Mouse (Mus musculus) T-helper 1 cell (primary cell): ENCODE results near the gene Pxdn.

Experiments
- in situ Hi-C: fragments of 300-600 bp; cut with MboI, MseI; formaldehyde crosslinking; loops from one replicate; pipeline ENCODE4 v1.15.1; 2025; ENCODE audit warnings: high pct_unique_total_duplicates

Pxdn gene

DNA sequence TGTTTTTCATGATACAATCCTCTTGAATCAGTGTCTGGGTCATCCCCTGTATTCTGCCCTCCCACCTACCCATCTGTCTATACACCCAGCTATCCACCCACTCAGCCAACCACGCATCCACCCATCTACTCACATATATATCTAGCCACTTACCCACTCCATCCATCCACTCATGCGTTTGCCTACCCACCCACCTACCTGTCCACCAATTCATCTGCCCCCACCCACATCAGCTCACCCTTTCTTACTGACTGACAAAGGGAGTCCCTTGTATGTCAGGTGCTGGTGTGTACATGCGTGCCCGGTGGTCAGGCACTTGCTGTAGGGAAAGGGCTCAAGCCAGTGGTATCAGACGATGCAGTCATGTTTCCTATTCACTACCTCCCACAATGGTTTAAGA lies 14.1 kb downstream of the Pxdn start:
- in situ Hi-C loops, result no loop called here

- in situ Hi-C loops, result no loop called here
These were observed 14.7 kb downstream of the Pxdn start for GRCm38 (mm10) chr12:29952102-29952501.

GRCm38 (mm10) chr12:29953999-29954398 lies 16.6 kb downstream of the Pxdn start:
- in situ Hi-C loops, result no loop called here

DNA sequence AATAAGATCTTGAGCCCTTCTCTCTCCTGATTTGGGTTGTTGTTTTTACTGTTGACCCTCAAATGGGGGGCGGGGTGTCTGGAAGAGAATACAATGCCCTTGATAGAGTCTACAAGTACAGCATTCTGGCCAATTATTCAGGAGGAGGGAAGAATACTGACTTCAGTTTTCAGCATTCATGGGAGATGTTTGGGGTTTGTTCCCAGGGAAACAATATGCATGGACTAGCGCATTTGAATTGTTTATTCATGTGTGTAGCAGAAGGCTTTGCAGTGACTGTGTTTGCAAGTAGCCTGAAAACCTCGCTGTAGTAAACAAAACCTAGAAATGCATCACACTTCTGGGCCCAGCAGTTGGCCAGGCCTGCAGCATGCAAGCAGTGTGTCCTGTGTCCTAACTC lies 17.1 kb downstream of the Pxdn start:
- in situ Hi-C loops, result no loop called here

- in situ Hi-C loops, result no loop called here
These were observed 19.6 kb downstream of the Pxdn start for GRCm38 (mm10) chr12:29956969-29957368.

- in situ Hi-C loops, result no loop called here
These were observed 21.2 kb downstream of the Pxdn start for GRCm38 (mm10) chr12:29958637-29959036.

GRCm38 (mm10) chr12:29961041-29961440 lies 23.6 kb downstream of the Pxdn start:
- in situ Hi-C loops, result no loop called here

- in situ Hi-C loops, result no loop called here
These were observed 27.6 kb downstream of the Pxdn start for GRCm38 (mm10) chr12:29965016-29965415.

- in situ Hi-C loops, result no loop called here
These were observed 34.5 kb downstream of the Pxdn start for GRCm38 (mm10) chr12:29971795-29972464.

GRCm38 (mm10) chr12:29972533-29972932 lies 35.1 kb downstream of the Pxdn start:
- in situ Hi-C loops, result no loop called here

GRCm38 (mm10) chr12:29980076-29980475 lies 42.7 kb downstream of the Pxdn start:
- in situ Hi-C loops, result no loop called here

- in situ Hi-C loops, result no loop called here
These were observed 44.4 kb downstream of the Pxdn start for GRCm38 (mm10) chr12:29981722-29982293.

DNA sequence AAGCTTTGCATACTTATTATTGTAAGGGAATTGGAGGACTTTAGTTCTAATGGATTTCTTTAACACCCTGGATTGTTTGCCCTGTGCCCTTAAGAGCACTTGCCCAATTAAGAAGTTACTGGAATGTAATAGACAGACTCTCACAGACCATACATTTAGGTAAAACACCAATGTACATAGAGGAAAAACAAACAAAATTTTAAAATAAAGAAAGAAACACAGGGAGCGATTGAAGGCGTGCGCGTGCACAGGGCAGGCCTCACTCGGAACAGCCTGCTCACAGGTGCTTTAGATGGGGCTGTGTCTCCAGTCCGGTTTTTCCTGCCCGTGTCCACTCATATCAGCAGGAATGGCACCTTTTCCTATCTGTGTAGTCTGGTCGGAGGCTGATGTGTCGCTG lies 45.8 kb downstream of the Pxdn start:
- in situ Hi-C loops, result no loop called here

DNA sequence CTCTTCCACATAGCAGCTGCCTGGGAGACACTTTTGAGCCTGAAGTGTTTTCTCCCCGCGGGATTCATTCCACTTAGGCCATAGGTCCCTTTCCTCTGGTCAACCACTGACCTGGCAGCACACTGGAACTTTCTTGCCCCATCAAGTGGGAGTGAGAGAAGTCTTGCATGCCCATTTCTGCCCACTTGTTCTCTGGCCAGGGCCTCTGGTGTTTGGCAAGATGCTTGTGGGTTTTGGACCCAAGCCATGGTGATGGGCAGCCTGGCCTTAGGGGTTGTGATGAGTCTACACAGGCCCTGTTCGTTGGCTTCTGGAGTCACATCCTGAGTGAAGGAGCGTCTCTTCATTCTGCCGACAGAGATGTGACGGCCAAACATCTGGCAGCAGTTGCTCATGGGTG lies 47.7 kb downstream of the Pxdn start:
- in situ Hi-C loops, result no loop called here

GRCm38 (mm10) chr12:29986241-29986640 lies 48.8 kb downstream of the Pxdn start:
- in situ Hi-C loops, result no loop called here

DNA sequence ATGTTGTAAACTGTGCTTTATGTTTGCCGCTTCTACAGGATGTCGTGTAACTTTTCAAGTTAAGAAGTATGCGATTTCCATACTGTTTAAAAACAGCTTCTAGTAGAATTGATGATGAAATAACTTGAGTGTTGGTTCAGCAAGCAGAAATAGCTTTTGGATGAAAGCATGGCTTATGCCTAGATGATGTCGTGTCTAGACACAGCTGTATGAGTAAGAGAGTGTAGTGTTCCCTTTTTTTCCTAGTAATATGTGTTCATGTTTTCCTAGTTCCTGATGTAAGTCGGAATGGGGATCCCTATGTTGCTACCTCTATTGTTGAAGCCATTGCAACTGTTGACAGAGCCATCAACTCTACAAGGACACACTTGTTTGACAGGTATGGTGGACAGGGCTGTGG lies 61.5 kb downstream of the Pxdn start:
- in situ Hi-C loops, result no loop called here

GRCm38 (mm10) chr12:30001951-30002350 lies 64.5 kb downstream of the Pxdn start:
- in situ Hi-C loops, result no loop called here

GRCm38 (mm10) chr12:30003680-30004364 lies 66.4 kb downstream of the Pxdn start:
- in situ Hi-C loops, result no loop called here

DNA sequence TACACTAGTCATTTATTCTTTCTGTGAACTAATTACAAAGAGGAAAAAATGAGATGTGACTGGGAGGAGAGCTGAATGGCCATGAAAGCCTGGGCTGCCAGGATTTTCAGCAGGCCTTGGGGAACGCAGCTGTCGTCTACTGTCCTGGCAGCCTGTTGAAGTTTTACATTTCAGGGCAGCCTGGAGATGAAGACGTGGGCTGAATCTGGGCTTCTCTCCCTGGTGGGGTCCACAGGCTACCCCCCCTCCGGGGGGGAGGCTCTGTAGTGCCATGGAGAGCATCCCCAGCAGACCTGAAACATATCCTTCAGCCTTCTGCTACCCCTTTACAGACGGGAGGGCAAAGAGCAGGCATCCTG lies 66.9 kb downstream of the Pxdn start:
- in situ Hi-C loops, result no loop called here

DNA sequence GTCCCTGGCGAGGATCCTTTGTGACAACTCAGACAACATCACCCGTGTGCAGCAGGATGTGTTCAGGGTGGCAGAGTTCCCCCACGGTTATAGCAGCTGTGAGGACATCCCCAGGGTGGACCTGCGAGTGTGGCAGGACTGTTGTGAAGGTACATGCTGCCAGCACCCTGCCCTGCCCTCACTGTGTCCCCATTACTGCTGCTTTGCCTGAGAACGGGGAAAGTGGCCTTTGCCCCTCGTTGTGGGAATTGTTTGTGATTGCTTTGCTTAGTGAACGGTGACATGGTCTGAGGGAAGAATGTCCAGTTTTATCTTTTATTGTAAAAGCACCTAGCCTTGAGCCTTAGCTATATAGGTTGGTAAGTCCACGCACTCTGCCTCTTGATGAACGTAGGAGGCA lies 69.2 kb downstream of the Pxdn start:
- in situ Hi-C loops, result no loop called here

GRCm38 (mm10) chr12:30008741-30009140 lies 71.3 kb downstream of the Pxdn start:
- in situ Hi-C loops, result no loop called here

DNA sequence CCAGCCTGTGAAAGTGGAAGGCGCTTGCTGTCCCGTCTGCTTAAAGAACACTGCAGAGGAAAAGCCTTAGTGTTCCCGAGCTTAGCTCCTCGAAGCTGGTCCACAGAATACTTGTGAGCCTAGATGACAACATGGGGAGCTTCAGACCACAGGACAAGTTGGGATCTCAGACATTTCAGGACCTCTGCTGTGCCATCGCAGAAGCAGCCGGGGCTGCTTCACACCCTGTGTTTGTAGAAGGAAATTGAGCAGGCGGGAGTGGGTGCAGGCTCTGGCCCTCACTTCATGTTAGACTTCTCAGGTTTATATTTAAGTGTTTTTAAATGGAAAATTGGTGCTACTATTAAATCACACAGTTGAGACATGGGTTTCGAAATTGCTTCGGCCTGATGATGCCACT lies 78.1 kb downstream of the Pxdn start:
- in situ Hi-C loops, result no loop called here

- in situ Hi-C loops, result no loop called here
These were observed 79.7 kb downstream of the Pxdn start for GRCm38 (mm10) chr12:30017131-30017530.
